Mouse (Mus musculus) myocyte (in vitro differentiated cells): ENCODE measurements around the gene Ccdc110. TPM values are rescaled to one million over a fixed set of nuclear protein-coding genes. Genes with fewer than 3 reads are reported as not detected.

Experiments
- H3K27me3 ChIP-seq: one replicate; pipeline ENCODE4 v1.6.1; 2011; ENCODE audit not compliant: control insufficient read depth, insufficient read depth, insufficient read length
- H3K36me3 ChIP-seq: one replicate; pipeline ENCODE4 v1.6.1; 2011; ENCODE audit not compliant: control insufficient read depth, insufficient read depth
- H3K4me2 ChIP-seq: one replicate; pipeline ENCODE4 v1.6.1; 2011; ENCODE audit warnings: low read depth, control low read depth
- H3K4me3 ChIP-seq: one replicate; pipeline ENCODE4 v1.5.1; 2011; ENCODE audit warnings: mild to moderate bottlenecking, control low read depth, moderate library complexity
- H3K79me2 ChIP-seq: one replicate; pipeline ENCODE4 v1.6.1; 2011; ENCODE audit not compliant: control insufficient read depth, insufficient read depth
- H3ac ChIP-seq: one replicate; pipeline ENCODE4 v1.6.1; 2011; ENCODE audit not compliant: control insufficient read depth, insufficient read length
- CEBPB ChIP-seq: IDR thresholded peaks from 2 replicates; pipeline ENCODE4 v1.6.1; 2011; ENCODE audit warnings: mild to moderate bottlenecking, moderate library complexity; ENCODE audit not compliant: poor library complexity, insufficient read depth, severe bottlenecking
- E2F4 ChIP-seq: IDR thresholded peaks from one replicate; pipeline ENCODE4 v1.6.1; 2011; ENCODE audit warnings: mild to moderate bottlenecking, control low read depth, moderate library complexity; ENCODE audit not compliant: insufficient read depth
- MAX ChIP-seq: IDR thresholded peaks from one replicate; pipeline ENCODE4 v1.6.1; 2011; ENCODE audit warnings: low read depth, mild to moderate bottlenecking, control low read depth
- MYOD1 ChIP-seq, 3 experiments: IDR thresholded peaks; one replicate each; pipeline ENCODE4 v1.6.1; 2011; ENCODE audit warnings: control low read depth in 2 of 3, low read depth in 2 of 3, mild to moderate bottlenecking in 2 of 3, moderate library complexity in 1 of 3; ENCODE audit not compliant: insufficient read length in 2 of 3, control insufficient read depth in 1 of 3
- MYOG ChIP-seq, 3 experiments: IDR thresholded peaks; one replicate each; pipeline ENCODE4 v1.6.1; 2011; ENCODE audit warnings: control low read depth in 2 of 3, low read depth in 2 of 3, mild to moderate bottlenecking in 2 of 3; ENCODE audit not compliant: insufficient read length in 2 of 3, control insufficient read depth in 1 of 3, insufficient read depth in 1 of 3
- POLR2A ChIP-seq: IDR thresholded peaks from one replicate; pipeline ENCODE4 v1.6.1; 2011; ENCODE audit warnings: low read depth, mild to moderate bottlenecking, control low read depth, moderate library complexity; ENCODE audit not compliant: insufficient read length
- POLR2AphosphoS2 ChIP-seq: IDR thresholded peaks from one replicate; pipeline ENCODE4 v1.6.1; 2011; ENCODE audit warnings: low read depth, control low read depth; ENCODE audit not compliant: insufficient read length
- REST ChIP-seq: IDR thresholded peaks from one replicate; pipeline ENCODE4 v1.6.1; 2011; ENCODE audit warnings: mild to moderate bottlenecking, control low read depth, moderate library complexity; ENCODE audit not compliant: insufficient read depth, insufficient read length
- SRF ChIP-seq: IDR thresholded peaks from one replicate; pipeline ENCODE4 v1.6.1; 2011; ENCODE audit warnings: low read depth; ENCODE audit not compliant: control insufficient read depth, insufficient read length
- TCF12 ChIP-seq: IDR thresholded peaks from one replicate; pipeline ENCODE4 v1.6.1; 2011; ENCODE audit warnings: mild to moderate bottlenecking, control low read depth; ENCODE audit not compliant: poor library complexity, insufficient read depth, severe bottlenecking
- TCF3 ChIP-seq: IDR thresholded peaks from one replicate; pipeline ENCODE4 v1.6.1; 2011; ENCODE audit warnings: low read depth, control low read depth; ENCODE audit not compliant: insufficient read length
- USF1 ChIP-seq: IDR thresholded peaks from one replicate; pipeline ENCODE4 v1.6.1; 2011; ENCODE audit warnings: low read depth, mild to moderate bottlenecking, control low read depth, moderate library complexity
- polyA plus RNA-seq: library from polyadenylated mRNA; unstranded; fragments of >200 nt; fragmentation: generic; extraction: Trizol; gene quantifications from one replicate; pipeline ENCODE4 v1.2.1, GENCODE M21; 2012; ENCODE audit warnings: missing spikeins

The Ccdc110 gene
- polyA plus RNA-seq: not detected

GRCm38 (mm10) chr8:45934582-45935014, at the start of gene Ccdc110:
Gene Ccdc110, plus strand, starts transcription at chr8:45934619.
- Histone ChIP-seq H3K27me3 (no peaks in the 10 kb centered on the region), H3ac (no peak within 1 kb of the TSS), H3K36me3 (no peaks in the 10 kb centered on the region), H3K79me2 (no peaks in the 10 kb centered on the region), H3K4me2 (peak within 1 kb of the TSS; percentile 27), H3K4me3 (no peak within 1 kb of the TSS)
- TF ChIP-seq CEBPB: no peak
- TF ChIP-seq TCF3: no peak
- no peak for TF ChIP-seq MAX
- no peak for TF ChIP-seq TCF12
- no peak for TF ChIP-seq POLR2A

GRCm38 (mm10) chr8:45885202-45885685, 49.2 kb upstream of the Ccdc110 start, which contains the start of gene Pdlim3:
Gene Pdlim3, plus strand, starts transcription at chr8:45885461.
- Histone ChIP-seq H3ac (no peak within 1 kb of the TSS), H3K4me2 (peak within 1 kb of the TSS; percentile 71), H3K4me3 (peak within 1 kb of the TSS; percentile 35), H3K79me2 (peaks cover 3% of the 10 kb centered on the region), H3K27me3 (peaks cover 4% of the 10 kb centered on the region), H3K36me3 (no peaks in the 10 kb centered on the region)
- TF ChIP-seq MYOD1 (IDR thresholded peaks at IDR 0.05; ENCODE audit: control insufficient read depth in 1 of 3, insufficient read length in 2 of 3, low read depth in 2 of 3) (peak in 2 of 3 experiments; percentile 69 to 89), USF1 (no peak), SRF (peak; percentile 59), MYOG (IDR thresholded peaks at IDR 0.05; ENCODE audit: control insufficient read depth in 1 of 3, insufficient read depth in 1 of 3, insufficient read length in 2 of 3, low read depth in 2 of 3) (peak; percentile 36 to 86 (median 66)), E2F4 (no peak), CEBPB (no peak), POLR2AphosphoS2 (peak; percentile 30), TCF3 (peak; percentile 37), REST (no peak), TCF12 (peak; percentile 5), MAX (no peak), POLR2A (peak; percentile 59)

- Histone ChIP-seq H3K27me3 (peaks cover 4% of the 10 kb centered on the region), H3K79me2 (peaks cover 3% of the 10 kb centered on the region), H3K4me2 (peak overlapping the region; percentile 71), H3ac (no peak overlapping the region), H3K4me3 (peak overlapping the region; percentile 35), H3K36me3 (no peaks in the 10 kb centered on the region)
- TF ChIP-seq MAX (no peak), CEBPB (no peak), MYOD1 (IDR thresholded peaks at IDR 0.05; ENCODE audit: control insufficient read depth in 1 of 3, insufficient read length in 2 of 3, low read depth in 2 of 3) (no peak), USF1 (no peak), POLR2AphosphoS2 (no peak), TCF3 (no peak), MYOG (IDR thresholded peaks at IDR 0.05; ENCODE audit: control insufficient read depth in 1 of 3, insufficient read depth in 1 of 3, insufficient read length in 2 of 3, low read depth in 2 of 3) (no peak), SRF (no peak), REST (no peak)
These were observed 48.6 kb upstream of the Ccdc110 start for GRCm38 (mm10) chr8:45885775-45886174.

- Histone ChIP-seq H3K27me3 (no peaks in the 10 kb centered on the region), H3K4me2 (peak overlapping the region; percentile 16), H3ac (no peak overlapping the region), H3K79me2 (peaks cover 3% of the 10 kb centered on the region), H3K4me3 (no peak overlapping the region), H3K36me3 (no peaks in the 10 kb centered on the region)
- TF ChIP-seq POLR2AphosphoS2 (no peak), POLR2A (no peak), MYOD1 (IDR thresholded peaks at IDR 0.05; ENCODE audit: control insufficient read depth in 1 of 3, insufficient read length in 2 of 3, low read depth in 2 of 3) (no peak), MAX (no peak), TCF12 (no peak), SRF (no peak), TCF3 (no peak), CEBPB (no peak), E2F4 (no peak)
These were observed 44.7 kb upstream of the Ccdc110 start for GRCm38 (mm10) chr8:45889737-45890136.

- H3K36me3 ChIP-seq: no peaks in the 10 kb centered on the region
- H3K4me2 ChIP-seq: no peak overlapping the region
- TF ChIP-seq REST (no peak), MYOG (IDR thresholded peaks at IDR 0.05; ENCODE audit: control insufficient read depth in 1 of 3, insufficient read depth in 1 of 3, insufficient read length in 2 of 3, low read depth in 2 of 3) (peak in 2 of 3 experiments; percentile 17 to 52), CEBPB (no peak), MAX (no peak), POLR2A (no peak), SRF (no peak), USF1 (no peak), MYOD1 (IDR thresholded peaks at IDR 0.05; ENCODE audit: control insufficient read depth in 1 of 3, insufficient read length in 2 of 3, low read depth in 2 of 3) (peak; percentile 61 to 83 (median 68)), E2F4 (no peak), TCF12 (peak; percentile 25), TCF3 (peak; percentile 4), POLR2AphosphoS2 (no peak)
- H3ac ChIP-seq: no peak overlapping the region
- no peaks in the 10 kb centered on the region for H3K79me2 ChIP-seq
- H3K27me3 ChIP-seq: no peaks in the 10 kb centered on the region
- H3K4me3 ChIP-seq: no peak overlapping the region
These were observed 37.8 kb upstream of the Ccdc110 start for GRCm38 (mm10) chr8:45896590-45896989.
